Mouse (Mus musculus): ENCODE results near the gene Cdkl5. TPM values are rescaled to one million over a fixed set of nuclear protein-coding genes. Genes with fewer than 3 reads are reported as not detected.
"Not testable (repeated sequence)": the region's sequence is repeated elsewhere in the genome, so short reads cannot be mapped to it uniquely, and the experiment has no call there.

Gene Cdkl5
- total RNA-seq, 2 experiments from 2014 or later: 109 to 113 TPM

DNA sequence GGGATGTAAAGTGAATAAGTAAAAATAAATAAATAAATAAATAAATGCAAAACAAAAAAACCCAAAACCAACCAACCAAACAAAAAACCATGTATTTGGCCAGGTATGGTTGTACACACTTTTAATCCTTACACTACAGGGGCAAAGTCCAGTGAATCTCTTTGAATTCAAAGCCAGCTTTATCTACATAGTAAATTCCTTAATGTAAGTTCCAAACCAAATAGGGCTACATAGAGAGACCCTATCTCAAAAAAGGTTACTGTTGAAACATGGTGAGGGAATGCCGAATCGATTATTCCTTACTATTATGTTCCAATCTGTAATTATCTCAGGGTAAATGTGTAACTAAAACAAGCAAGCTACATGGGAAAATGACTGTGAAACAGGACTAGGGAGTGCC, 93.4 kb downstream of the Cdkl5 start:
- Histone ChIP-seq H3K4me3 (no peak overlapping the region), H3K27ac (no peak overlapping the region)
- DNase-seq (ENCODE audit: low spot score in 2 of 2): no peak
- no peak for TF ChIP-seq CTCF (conservative IDR thresholded peaks at IDR 0.05)

DNA sequence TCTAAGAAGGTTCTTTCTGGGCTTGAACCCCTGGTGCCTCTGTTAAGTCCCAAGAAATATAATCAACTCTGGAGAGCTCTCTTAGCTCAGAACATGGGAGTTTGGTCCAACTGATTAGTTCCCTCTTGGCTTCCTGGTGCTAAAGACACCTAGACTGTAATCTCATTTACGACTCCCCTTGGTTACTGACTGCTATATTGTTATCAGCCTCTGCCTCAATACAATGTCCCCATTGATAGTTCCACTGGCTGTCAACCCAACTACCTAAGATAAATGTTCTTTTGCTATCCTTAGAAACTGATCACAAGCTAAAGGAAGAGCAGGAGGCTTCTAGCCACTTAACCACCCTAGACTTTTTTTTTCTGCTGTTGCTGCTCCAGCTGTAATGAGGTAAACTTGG, 102.4 kb downstream of the Cdkl5 start:
- Histone ChIP-seq H3K27ac (no peak overlapping the region), H3K4me3 (no peak overlapping the region)
- no peak for DNase-seq (ENCODE audit: low spot score in 2 of 2)
- TF ChIP-seq CTCF (conservative IDR thresholded peaks at IDR 0.05): no peak

DNA sequence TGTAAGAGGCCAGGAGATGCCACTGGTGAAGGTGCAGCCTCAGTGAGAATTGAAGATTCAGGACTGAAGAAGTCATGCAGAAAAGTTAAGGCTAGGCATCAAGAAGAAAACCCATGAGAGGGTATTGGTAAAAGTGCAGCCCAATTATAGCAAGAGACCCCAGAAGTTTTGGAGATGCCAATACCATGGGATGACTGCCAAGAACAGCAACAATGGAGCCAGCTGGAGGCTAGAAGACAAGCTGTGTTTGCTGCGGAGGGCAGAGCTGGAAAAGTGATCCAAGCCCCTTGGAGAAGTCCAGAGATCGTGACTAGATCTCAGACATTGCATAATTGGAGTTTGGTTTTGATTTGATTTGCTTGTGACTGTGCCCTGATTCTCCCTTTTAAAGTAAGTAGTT, 108.2 kb downstream of the Cdkl5 start:
- DNase-seq (ENCODE audit: low spot score in 2 of 2): no peak
- H3K4me3 ChIP-seq: no peak overlapping the region
- no peak for TF ChIP-seq CTCF (conservative IDR thresholded peaks at IDR 0.05)
- no peak overlapping the region for H3K27ac ChIP-seq

DNA sequence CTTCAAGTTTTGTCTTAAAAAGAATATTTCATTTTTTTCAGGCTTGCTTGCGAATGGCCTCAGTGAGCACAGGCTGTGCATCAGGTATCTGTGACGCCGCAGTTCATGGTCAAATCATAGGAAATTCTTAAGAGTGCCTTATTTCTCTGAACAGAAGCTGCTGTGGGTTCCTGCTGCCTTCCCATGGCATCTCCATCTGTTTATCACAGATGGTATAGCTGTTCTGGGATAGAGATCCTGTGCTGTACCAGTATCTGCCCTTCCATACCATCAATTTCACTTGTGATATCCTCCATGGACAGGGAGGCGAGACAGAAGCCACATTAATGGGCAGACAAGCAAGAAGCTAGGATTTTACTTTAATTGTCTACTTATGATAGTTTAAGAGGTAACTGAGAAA, 127.9 kb downstream of the Cdkl5 start:
- DNase-seq (ENCODE audit: low spot score in 2 of 2): no peak

DNA sequence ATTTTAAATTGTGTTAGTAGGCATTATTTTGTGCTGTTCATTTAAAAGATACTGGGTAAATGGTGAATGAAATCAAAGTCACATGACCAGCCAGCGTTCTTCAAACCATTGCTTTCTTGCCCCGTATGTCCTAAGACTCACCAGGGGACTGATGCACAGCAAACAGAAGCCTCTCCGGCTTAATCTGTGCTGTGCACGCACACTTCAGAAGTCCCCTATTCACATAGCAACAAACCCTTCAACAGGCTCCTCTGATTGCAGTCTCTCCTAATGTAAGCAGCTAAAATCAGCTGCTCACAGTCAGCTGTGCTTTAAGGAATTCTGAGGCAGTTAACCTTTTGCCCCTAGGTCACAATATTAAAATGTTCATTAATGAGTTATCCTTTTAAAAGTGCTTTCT, 129.5 kb downstream of the Cdkl5 start:
- DNase-seq (ENCODE audit: low spot score in 2 of 2): no peak
- TF ChIP-seq CTCF (conservative IDR thresholded peaks at IDR 0.05): no peak
- Histone ChIP-seq H3K4me3 (no peak overlapping the region), H3K27ac (no peak overlapping the region)

More for the DNA sequence above, 127.9 kb downstream of the Cdkl5 start:
- Histone ChIP-seq H3K27ac (no peak overlapping the region), H3K4me3 (no peak overlapping the region)
- TF ChIP-seq CTCF (conservative IDR thresholded peaks at IDR 0.05): no peak

DNA sequence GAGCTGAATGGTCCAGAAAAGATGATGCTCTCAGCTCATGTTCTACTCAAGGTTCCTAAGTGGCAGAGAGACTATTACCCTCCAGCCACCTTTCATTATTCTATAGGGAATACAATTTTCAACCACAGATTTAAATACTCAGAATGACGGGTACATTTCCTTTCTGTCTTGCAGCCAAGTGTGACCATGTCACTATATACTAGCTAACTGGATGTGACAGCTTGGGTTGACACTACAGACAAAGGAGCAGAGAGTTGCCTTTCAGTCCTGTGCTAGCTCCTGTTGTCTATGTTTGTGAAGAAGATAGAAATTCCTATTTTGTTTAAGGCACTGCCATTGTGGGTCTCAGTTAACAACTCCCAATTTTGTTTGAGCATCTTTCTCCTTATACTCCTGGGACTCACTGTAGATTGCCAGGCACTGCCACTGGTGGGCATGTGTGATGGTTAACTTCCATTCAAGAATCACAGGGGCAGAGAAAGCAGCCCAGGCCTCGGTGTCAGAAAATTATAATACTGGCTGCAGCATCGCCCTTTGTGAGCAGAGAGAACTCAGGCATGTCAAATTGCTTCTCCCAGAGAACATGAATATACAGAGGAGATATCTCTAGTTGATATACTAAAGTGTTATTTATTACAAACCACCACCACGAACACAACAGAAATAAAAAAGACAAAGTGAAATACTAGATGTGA, 130.7 kb downstream of the Cdkl5 start:
- no peak for TF ChIP-seq CTCF (conservative IDR thresholded peaks at IDR 0.05)
- Histone ChIP-seq H3K4me3 (no peak overlapping the region), H3K27ac (no peak overlapping the region)
- DNase-seq (ENCODE audit: low spot score in 2 of 2): no peak

DNA sequence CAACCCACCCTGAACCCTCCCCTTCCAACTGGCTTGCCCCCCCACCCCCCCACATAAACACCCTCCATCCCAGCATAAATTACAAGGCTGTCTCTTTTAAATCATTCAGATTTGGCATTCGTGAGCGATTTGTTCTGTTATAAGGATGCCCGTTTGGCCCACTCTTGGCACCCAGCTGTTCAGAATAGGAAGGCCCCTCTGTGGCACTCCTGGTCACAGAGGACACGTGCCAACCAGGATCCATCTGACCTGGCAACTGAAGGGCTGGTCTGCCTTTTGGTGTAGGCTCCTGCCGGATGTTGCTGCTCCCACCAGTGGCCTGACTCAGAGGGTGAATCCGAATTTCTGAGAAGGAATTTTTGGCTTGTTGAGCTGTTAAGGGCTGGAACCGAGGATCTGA, 186.3 kb downstream of the Cdkl5 start:
- DNase-seq (ENCODE audit: low spot score in 2 of 2): no peak
- TF ChIP-seq CTCF (conservative IDR thresholded peaks at IDR 0.05): no peak
- Histone ChIP-seq H3K27ac (no peak overlapping the region), H3K4me3 (no peak overlapping the region)

DNA sequence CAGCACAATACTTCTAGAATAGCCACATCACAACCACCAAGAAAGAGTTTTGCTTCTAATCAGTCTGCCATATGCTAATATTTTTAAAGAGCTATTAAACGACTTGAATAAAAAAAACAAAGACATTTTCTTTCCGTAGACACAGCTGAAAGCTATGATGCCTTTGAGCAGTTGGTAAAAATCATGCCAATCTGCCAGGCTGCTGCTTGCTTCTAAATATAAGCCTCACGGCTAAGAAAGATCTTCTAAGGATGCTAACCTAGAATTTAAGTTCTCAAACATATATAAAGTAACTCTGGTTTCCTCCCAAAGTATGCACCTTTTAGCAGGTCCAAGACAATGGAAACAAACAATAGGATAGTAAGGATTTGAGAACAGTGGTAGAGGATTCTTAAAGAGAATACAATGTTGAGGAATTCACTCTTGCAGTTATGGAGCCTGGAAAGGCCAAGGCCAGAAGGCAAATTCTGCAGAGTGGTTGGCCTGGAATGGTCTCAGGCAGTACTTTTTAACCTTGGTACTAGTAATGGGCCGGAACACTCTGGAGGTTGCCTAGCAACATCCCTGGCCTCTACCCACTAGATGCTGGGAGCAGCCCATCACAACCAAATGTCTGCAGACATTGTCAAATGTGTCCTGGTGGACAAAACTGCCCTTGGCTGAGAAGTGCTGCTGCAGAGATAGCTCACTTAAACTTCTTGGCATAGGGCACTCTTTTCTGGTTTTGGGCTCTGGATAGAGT, 189.9 kb downstream of the Cdkl5 start:
- H3K27ac ChIP-seq: peak overlapping the region; percentile 18; the same call in 1 of the 2 replicates
- no peak overlapping the region for H3K4me3 ChIP-seq
- no peak for TF ChIP-seq CTCF (conservative IDR thresholded peaks at IDR 0.05)
- peak in 1 of 2 experiments; percentile 30 for DNase-seq (ENCODE audit: low spot score in 2 of 2)

DNA sequence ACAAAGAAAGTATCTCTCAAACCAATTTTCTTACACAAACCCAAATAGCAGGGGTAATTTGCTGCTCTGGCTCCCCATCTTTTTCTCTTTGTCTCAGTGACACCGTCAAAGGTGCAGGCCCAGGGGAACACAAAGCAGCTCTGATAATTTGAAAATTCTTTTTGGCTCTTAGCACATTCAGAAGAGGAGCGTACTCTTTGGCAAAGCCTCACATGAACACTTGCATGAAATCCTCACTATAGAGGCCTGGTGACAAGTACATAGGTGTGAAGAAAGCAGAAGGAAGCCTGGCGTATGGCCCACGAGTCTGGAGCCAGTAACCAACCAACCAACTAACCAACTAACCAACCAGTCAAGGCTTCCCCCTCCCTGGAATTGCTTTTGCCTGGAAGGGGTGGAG, 199.6 kb downstream of the Cdkl5 start:
- no peak for TF ChIP-seq CTCF (conservative IDR thresholded peaks at IDR 0.05)

DNA sequence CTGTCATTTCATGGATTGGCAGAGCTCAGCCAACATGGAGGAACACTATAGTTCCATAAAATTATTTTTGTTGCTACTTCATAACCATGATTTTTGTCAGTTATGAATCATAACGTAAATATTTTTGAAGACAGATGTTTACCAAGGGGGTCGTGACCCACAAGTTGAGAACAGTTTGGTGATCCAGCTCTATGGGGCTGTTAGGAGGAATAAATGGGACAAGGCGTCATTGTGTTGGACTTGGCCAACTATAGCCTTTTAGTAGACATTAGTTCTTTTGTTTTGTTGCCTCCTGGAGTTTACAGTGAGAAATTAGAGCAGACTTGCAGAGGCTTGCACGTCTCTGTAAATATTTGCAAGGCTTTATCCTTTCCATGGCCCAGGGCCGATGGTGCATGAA, 212.2 kb downstream of the Cdkl5 start:
- no peak for TF ChIP-seq CTCF (conservative IDR thresholded peaks at IDR 0.05)
- H3K27ac ChIP-seq: no peak overlapping the region
- DNase-seq (ENCODE audit: low spot score in 2 of 2): no peak
- H3K4me3 ChIP-seq: no peak overlapping the region

More for the DNA sequence above, 199.6 kb downstream of the Cdkl5 start:
- no peak for DNase-seq (ENCODE audit: low spot score in 2 of 2)
- no peak overlapping the region for H3K27ac ChIP-seq
- no peak overlapping the region for H3K4me3 ChIP-seq

DNA sequence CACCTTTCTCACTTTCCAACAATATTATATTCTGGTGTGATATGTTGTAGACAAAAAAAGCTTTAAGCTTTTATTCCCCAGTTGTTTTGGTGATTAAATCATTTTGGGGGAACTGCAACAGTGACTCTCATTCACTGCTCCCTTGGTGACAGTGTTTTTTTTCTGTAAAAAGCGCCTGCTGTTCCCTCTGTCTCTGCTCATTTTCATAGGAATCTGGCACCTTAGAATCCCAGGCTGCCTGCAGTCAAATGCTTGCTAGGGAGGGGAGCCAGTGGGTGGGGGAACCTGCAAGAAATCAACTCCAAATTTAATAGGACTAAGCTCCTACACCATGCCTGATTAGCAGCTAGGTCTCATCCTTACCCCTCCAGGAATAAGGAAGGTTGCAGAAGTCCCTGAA, 221.5 kb downstream of the Cdkl5 start:
- Histone ChIP-seq H3K4me3 (no peak overlapping the region), H3K27ac (peak overlapping the region; percentile 78)
- DNase-seq (ENCODE audit: low spot score in 2 of 2): peak; percentile 37 to 60
- TF ChIP-seq CTCF (conservative IDR thresholded peaks at IDR 0.05): no peak

DNA sequence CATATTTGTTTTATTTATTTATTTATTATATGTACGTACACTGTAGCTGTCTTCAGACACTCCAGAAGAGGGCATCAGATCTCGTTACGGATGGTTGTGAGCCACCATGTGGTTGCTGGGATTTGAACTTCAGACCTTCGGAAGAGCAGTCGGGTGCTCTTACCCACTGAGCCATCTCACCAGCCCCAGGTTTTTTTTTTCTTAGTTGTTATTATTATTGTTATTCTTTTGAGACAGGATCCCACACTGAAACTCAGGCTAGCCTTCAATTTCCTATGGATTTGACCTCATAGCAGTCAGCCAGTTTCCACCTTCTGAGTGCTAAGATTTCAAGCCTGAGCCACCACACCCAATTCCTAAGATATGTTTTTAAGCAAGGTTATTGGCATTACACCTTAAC, 224.9 kb downstream of the Cdkl5 start:
- H3K4me3 ChIP-seq; DNase-seq (ENCODE audit: low spot score in 2 of 2); H3K27ac ChIP-seq: not testable (repeated sequence)
- TF ChIP-seq CTCF (conservative IDR thresholded peaks at IDR 0.05): 0 out of 2 replicates have a peak, but pooled peaks have one; percentile 12

DNA sequence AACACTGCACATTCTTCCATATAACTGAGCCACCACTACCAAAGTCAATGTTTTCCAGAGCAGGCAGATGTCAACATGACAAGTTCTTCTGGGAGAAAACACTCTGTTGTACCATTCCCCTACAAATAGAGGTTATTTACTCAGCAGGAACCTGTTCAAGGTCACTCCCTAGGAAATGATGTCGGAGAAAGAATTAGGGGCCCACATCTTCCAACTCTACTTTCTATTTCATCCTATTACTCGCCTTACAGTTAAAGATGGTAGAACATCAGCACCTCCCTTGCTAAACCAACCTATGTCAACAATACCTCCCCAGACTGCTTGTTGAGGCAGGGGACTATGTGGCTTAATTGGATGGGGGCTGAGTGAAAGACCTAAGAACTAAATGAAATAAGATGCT, 226.8 kb downstream of the Cdkl5 start, which contains the start of gene Rs1:
Rs1 (plus strand) TSS at position 301 of the 400 bp plus-strand sequence.
- Histone ChIP-seq H3K4me3 (peak within 1 kb of the TSS; percentile 61; the same call in 1 of the 2 replicates), H3K27ac (no peak within 1 kb of the TSS)
- TF ChIP-seq CTCF (conservative IDR thresholded peaks at IDR 0.05): no peak
- DNase-seq (ENCODE audit: low spot score in 2 of 2): no peak

All from layer of hippocampus, adult 2 months (tissue).